Mouse (Mus musculus): ENCODE measurements around the gene Ap1ar.
"Not testable (repeated sequence)": the region's sequence is repeated elsewhere in the genome, so short reads cannot be mapped to it uniquely, and the experiment has no call there.

Gene Ap1ar

GRCm38 (mm10) chr3:127793022-127793421 is 44.3 kb downstream of the Ap1ar start:
- DNase-seq: no peak

- DNase-seq: no peak
Measured at GRCm38 (mm10) chr3:127791595-127792561, 45.4 kb downstream of the Ap1ar start.

GRCm38 (mm10) chr3:127791056-127791483 is 46.3 kb downstream of the Ap1ar start:
- no peak for DNase-seq

GRCm38 (mm10) chr3:127790234-127791055 is 46.9 kb downstream of the Ap1ar start:
- DNase-seq: no peak

- DNase-seq: peak; percentile 42
Measured at GRCm38 (mm10) chr3:127789500-127790191, 47.7 kb downstream of the Ap1ar start, which contains the start of gene Tifa. Gene Tifa, plus strand, starts transcription at chr3:127789805.

GRCm38 (mm10) chr3:127788919-127789318 is 48.4 kb downstream of the Ap1ar start:
- DNase-seq: no peak

GRCm38 (mm10) chr3:127788038-127788437 is 49.3 kb downstream of the Ap1ar start:
- DNase-seq: no peak

- no peak for DNase-seq
Measured at GRCm38 (mm10) chr3:127787032-127787431, 50.3 kb downstream of the Ap1ar start.

- not testable (repeated sequence) for DNase-seq
Measured at GRCm38 (mm10) chr3:127783680-127784079, 53.6 kb downstream of the Ap1ar start.

GRCm38 (mm10) chr3:127782921-127783320 is 54.4 kb downstream of the Ap1ar start:
- DNase-seq: no peak

GRCm38 (mm10) chr3:127780921-127781320 is 56.4 kb downstream of the Ap1ar start:
- DNase-seq: no peak

GRCm38 (mm10) chr3:127780021-127780644 is 57.2 kb downstream of the Ap1ar start, which contains the start of gene Alpk1:
Gene Alpk1, minus strand, starts transcription at chr3:127780527.
- peak; percentile 48 for DNase-seq

- no peak for DNase-seq
Measured at GRCm38 (mm10) chr3:127769146-127769545, 68.2 kb downstream of the Ap1ar start.

GRCm38 (mm10) chr3:127765971-127766370 is 71.4 kb downstream of the Ap1ar start:
- no peak for DNase-seq

- DNase-seq: no peak
Measured at GRCm38 (mm10) chr3:127764541-127764940, 72.8 kb downstream of the Ap1ar start.

- DNase-seq: peak; percentile 67
Measured at GRCm38 (mm10) chr3:127763076-127763612, 74.2 kb downstream of the Ap1ar start.

- DNase-seq: no peak
Measured at GRCm38 (mm10) chr3:127762403-127762802, 74.9 kb downstream of the Ap1ar start.

- DNase-seq: peak; percentile 26
Measured at GRCm38 (mm10) chr3:127759212-127759611, 78.1 kb downstream of the Ap1ar start.

GRCm38 (mm10) chr3:127758806-127759205 is 78.5 kb downstream of the Ap1ar start:
- DNase-seq: no peak

- DNase-seq: no peak
Measured at GRCm38 (mm10) chr3:127757886-127758301, 79.4 kb downstream of the Ap1ar start.

Data from right cerebral cortex, adult 18-20 months (tissue).